Mouse (Mus musculus): ENCODE measurements around the gene Ppm1e. TPM values are rescaled to one million over a fixed set of nuclear protein-coding genes. Genes with fewer than 3 reads are reported as not detected.
"Not testable (repeated sequence)": the region's sequence is repeated elsewhere in the genome, so short reads cannot be mapped to it uniquely, and the experiment has no call there.

The Ppm1e gene
- total and polyA plus RNA-seq, 2 experiments from 2014 or later: 4.3 to 10.3 TPM

DNA sequence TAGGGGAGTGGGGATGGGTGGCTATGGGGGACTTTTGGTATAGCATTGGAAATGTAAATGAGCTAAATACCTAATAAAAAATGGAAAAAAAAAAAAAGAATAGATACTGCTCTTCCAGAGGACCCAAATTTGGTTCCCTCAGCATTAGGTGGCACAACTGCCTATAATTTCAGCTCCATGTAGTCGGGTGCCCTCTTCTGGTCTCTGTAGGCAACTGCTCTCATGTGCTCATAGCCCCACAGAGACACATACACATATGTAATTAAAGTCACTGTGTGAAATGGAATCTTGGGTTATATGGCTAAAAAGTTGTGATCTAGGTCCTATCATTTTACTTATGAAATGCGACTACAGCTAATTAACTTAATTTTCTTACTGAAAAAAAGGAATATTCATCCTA lies 90.0 kb downstream of the Ppm1e start:
- Histone ChIP-seq H3K27me3 (ENCODE audit: control insufficient read depth, insufficient read depth, low read length) (no peaks in the 10 kb centered on the region), H3K4me1 (ENCODE audit: control insufficient read depth, insufficient read depth) (no peaks in the 10 kb centered on the region), H3K4me2 (ENCODE audit: low read depth, low read length) (no peak overlapping the region), H3K9me3 (replicated peaks; ENCODE audit: control insufficient read depth, low read length) (0 out of 2 replicates have a peak, but pooled peaks cover 3% of the 10 kb centered on the region), H3K4me3 (ENCODE audit: low read depth, low read length) (no peak overlapping the region), H3K9ac (replicated peaks; ENCODE audit: low read depth, low read length) (no peak overlapping the region), H3K36me3 (replicated peaks; ENCODE audit: control insufficient read depth, insufficient read depth, low read length) (no peaks in the 10 kb centered on the region), H3K27ac (ENCODE audit: low read depth) (no peak overlapping the region)
- DNase-seq (ENCODE audit: low spot score) (no peak), ATAC-seq (ENCODE audit: insufficient read depth, low read depth) (no peak)
- TF ChIP-seq CTCF (IDR thresholded peaks at IDR 0.05; ENCODE audit: low read depth) (peak; percentile 40), EP300 (IDR thresholded peaks at IDR 0.05; ENCODE audit: low read depth) (no peak)
- 86% methylated on average over 2 of the region's 2 CpGs for WGBS

DNA sequence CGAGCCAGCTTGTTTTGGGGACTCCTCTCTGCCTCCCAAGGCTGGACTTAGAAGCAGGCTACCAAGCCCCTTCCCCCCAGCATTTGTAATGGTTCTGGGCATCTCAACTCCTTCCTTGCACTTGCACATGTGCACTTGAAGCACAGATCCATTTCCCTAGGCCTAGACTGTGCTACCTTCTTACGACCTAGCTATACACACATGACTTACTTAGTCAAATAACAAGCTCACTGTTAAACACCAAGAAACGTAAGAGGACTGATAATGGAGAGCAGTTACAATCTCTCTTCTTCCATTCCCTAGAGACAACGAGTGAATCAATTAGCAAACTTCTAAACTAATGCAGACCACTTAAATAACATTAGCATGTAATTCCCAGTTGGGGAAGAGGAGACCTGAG lies 92.6 kb downstream of the Ppm1e start:
- ATAC-seq (ENCODE audit: insufficient read depth, low read depth): no peak
- Histone ChIP-seq H3K9me3 (replicated peaks; ENCODE audit: control insufficient read depth, low read length) (no peaks in the 10 kb centered on the region), H3K27ac (ENCODE audit: low read depth) (no peak overlapping the region), H3K27me3 (ENCODE audit: control insufficient read depth, insufficient read depth, low read length) (no peaks in the 10 kb centered on the region), H3K36me3 (replicated peaks; ENCODE audit: control insufficient read depth, insufficient read depth, low read length) (no peaks in the 10 kb centered on the region), H3K4me2 (ENCODE audit: low read depth, low read length) (no peak overlapping the region), H3K9ac (replicated peaks; ENCODE audit: low read depth, low read length) (no peak overlapping the region), H3K4me1 (ENCODE audit: control insufficient read depth, insufficient read depth) (no peaks in the 10 kb centered on the region), H3K4me3 (ENCODE audit: low read depth, low read length) (no peak overlapping the region)
- 74% methylated on average over 4 of the region's 4 CpGs for WGBS
- DNase-seq (ENCODE audit: low spot score): no peak
- TF ChIP-seq EP300 (IDR thresholded peaks at IDR 0.05; ENCODE audit: low read depth) (no peak), CTCF (IDR thresholded peaks at IDR 0.05; ENCODE audit: low read depth) (no peak)

DNA sequence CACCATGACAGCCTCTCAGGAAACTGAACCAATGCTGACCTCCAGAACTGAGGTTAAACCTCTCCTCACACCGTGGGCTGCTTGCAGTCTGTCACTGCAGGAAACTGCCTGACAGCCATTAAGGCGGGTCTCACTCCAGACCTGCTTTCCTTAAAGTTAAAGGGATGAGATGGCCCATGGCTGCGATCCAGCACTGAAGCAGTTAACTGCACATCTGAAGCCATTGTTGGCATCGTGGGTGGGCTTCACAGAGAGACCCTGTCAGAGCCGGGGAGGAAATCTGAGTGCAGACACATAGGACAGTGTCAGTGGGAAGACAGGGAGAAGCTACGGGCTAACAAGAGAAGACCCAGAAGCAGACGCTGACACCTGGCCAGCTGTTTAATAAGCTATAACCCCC lies 94.9 kb downstream of the Ppm1e start:
- no peak for DNase-seq (ENCODE audit: low spot score)
- H3K4me3 ChIP-seq (ENCODE audit: low read depth, low read length): no peak overlapping the region
- H3K27me3 ChIP-seq (ENCODE audit: control insufficient read depth, insufficient read depth, low read length): no peaks in the 10 kb centered on the region
- no peak overlapping the region for H3K4me2 ChIP-seq (ENCODE audit: low read depth, low read length)
- no peak overlapping the region for H3K9ac ChIP-seq (replicated peaks; ENCODE audit: low read depth, low read length)
- H3K36me3 ChIP-seq (replicated peaks; ENCODE audit: control insufficient read depth, insufficient read depth, low read length): no peaks in the 10 kb centered on the region
- peaks cover 9% of the 10 kb centered on the region; the same call in 1 of the 2 replicates for H3K4me1 ChIP-seq (ENCODE audit: control insufficient read depth, insufficient read depth)
- no peak overlapping the region for H3K27ac ChIP-seq (ENCODE audit: low read depth)
- ATAC-seq (ENCODE audit: insufficient read depth, low read depth): no peak
- TF ChIP-seq CTCF (IDR thresholded peaks at IDR 0.05; ENCODE audit: low read depth) (no peak), EP300 (IDR thresholded peaks at IDR 0.05; ENCODE audit: low read depth) (no peak)
- H3K9me3 ChIP-seq (replicated peaks; ENCODE audit: control insufficient read depth, low read length): no peaks in the 10 kb centered on the region
- 44% methylated on average over 7 of the region's 7 CpGs for WGBS

DNA sequence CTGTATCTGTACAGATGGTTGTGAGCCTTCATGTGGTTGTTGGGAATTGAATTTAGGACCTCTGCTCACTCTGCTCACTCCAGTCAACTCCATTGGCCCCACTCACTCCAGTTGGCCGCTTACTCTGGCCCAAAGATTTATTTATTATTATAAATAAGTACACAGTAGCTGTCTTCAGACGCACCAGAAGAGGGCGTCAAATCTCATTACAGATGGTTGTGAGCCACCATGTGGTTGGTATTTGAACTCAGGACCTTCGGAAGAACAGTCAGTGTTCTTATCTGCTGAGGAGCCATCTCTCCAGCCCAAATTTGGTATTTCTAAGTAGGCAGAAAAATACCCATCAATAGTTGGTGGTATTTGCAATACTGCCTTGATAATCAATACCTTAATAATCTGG lies 97.1 kb downstream of the Ppm1e start:
- ATAC-seq (ENCODE audit: insufficient read depth, low read depth); H3K9ac ChIP-seq (replicated peaks; ENCODE audit: low read depth, low read length); H3K4me1 ChIP-seq (ENCODE audit: control insufficient read depth, insufficient read depth); H3K4me3 ChIP-seq (ENCODE audit: low read depth, low read length); H3K4me2 ChIP-seq (ENCODE audit: low read depth, low read length); H3K27ac ChIP-seq (ENCODE audit: low read depth); H3K36me3 ChIP-seq (replicated peaks; ENCODE audit: control insufficient read depth, insufficient read depth, low read length); DNase-seq (ENCODE audit: low spot score); H3K27me3 ChIP-seq (ENCODE audit: control insufficient read depth, insufficient read depth, low read length); H3K9me3 ChIP-seq (replicated peaks; ENCODE audit: control insufficient read depth, low read length): not testable (repeated sequence)
- WGBS: 68% methylated on average over 4 of the region's 4 CpGs

- TF ChIP-seq EP300 (IDR thresholded peaks at IDR 0.05; ENCODE audit: low read depth): no peak
- no peak for TF ChIP-seq CTCF (IDR thresholded peaks at IDR 0.05; ENCODE audit: low read depth)
- no peak overlapping the region for H3K9ac ChIP-seq (replicated peaks; ENCODE audit: low read depth, low read length)
- WGBS: 52% methylated on average over 10 of the region's 10 CpGs
Observed at GRCm38 (mm10) chr11:87259792-87260191, 99.0 kb downstream of the Ppm1e start.

DNA sequence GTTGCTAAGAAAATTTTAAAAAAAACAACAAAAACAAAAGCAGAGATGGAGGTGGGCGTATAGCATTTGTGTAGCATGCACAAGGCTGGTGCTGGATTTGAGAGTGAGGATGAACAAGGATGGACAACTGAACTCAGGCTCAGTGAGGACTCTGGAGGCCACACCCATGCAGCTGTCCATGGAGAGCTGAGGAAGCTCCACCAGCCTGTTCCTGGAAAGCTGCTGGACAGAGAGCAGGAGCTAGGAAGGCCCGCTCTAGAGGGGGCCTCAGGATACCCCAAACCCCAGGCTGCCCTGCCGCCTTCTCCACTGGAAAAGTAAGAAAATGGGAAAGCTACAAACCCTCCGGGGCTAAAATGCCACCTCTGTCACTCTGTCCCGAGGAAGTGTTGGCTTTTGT lies 101.5 kb downstream of the Ppm1e start:
- no peak for DNase-seq (ENCODE audit: low spot score)
- Histone ChIP-seq H3K27me3 (ENCODE audit: control insufficient read depth, insufficient read depth, low read length) (no peaks in the 10 kb centered on the region), H3K4me2 (ENCODE audit: low read depth, low read length) (no peak overlapping the region), H3K4me1 (ENCODE audit: control insufficient read depth, insufficient read depth) (peaks cover 9% of the 10 kb centered on the region; the same call in 1 of the 2 replicates), H3K9ac (replicated peaks; ENCODE audit: low read depth, low read length) (no peak overlapping the region), H3K4me3 (ENCODE audit: low read depth, low read length) (no peak overlapping the region), H3K27ac (ENCODE audit: low read depth) (no peak overlapping the region), H3K36me3 (replicated peaks; ENCODE audit: control insufficient read depth, insufficient read depth, low read length) (no peaks in the 10 kb centered on the region), H3K9me3 (replicated peaks; ENCODE audit: control insufficient read depth, low read length) (no peaks in the 10 kb centered on the region)
- no peak for ATAC-seq (ENCODE audit: insufficient read depth, low read depth)
- no peak for TF ChIP-seq CTCF (IDR thresholded peaks at IDR 0.05; ENCODE audit: low read depth)
- TF ChIP-seq EP300 (IDR thresholded peaks at IDR 0.05; ENCODE audit: low read depth): no peak
- WGBS: 95% methylated on average over 5 of the region's 5 CpGs

More at GRCm38 (mm10) chr11:87259792-87260191, 99.0 kb downstream of the Ppm1e start:
- Histone ChIP-seq H3K27ac (ENCODE audit: low read depth) (peak overlapping the region; percentile 34; the same call in 1 of the 2 replicates), H3K4me1 (ENCODE audit: control insufficient read depth, insufficient read depth) (peaks cover 9% of the 10 kb centered on the region; the same call in 1 of the 2 replicates), H3K9me3 (replicated peaks; ENCODE audit: control insufficient read depth, low read length) (no peaks in the 10 kb centered on the region), H3K4me3 (ENCODE audit: low read depth, low read length) (no peak overlapping the region), H3K27me3 (ENCODE audit: control insufficient read depth, insufficient read depth, low read length) (no peaks in the 10 kb centered on the region), H3K36me3 (replicated peaks; ENCODE audit: control insufficient read depth, insufficient read depth, low read length) (no peaks in the 10 kb centered on the region), H3K4me2 (ENCODE audit: low read depth, low read length) (peak overlapping the region; percentile 42)
- no peak for DNase-seq (ENCODE audit: low spot score)
- ATAC-seq (ENCODE audit: insufficient read depth, low read depth): peak; percentile 33; the same call in 1 of the 2 replicates

All from heart, postnatal 0 days (tissue).